Mouse (Mus musculus): ENCODE results near the gene C1qtnf6.

DNA sequence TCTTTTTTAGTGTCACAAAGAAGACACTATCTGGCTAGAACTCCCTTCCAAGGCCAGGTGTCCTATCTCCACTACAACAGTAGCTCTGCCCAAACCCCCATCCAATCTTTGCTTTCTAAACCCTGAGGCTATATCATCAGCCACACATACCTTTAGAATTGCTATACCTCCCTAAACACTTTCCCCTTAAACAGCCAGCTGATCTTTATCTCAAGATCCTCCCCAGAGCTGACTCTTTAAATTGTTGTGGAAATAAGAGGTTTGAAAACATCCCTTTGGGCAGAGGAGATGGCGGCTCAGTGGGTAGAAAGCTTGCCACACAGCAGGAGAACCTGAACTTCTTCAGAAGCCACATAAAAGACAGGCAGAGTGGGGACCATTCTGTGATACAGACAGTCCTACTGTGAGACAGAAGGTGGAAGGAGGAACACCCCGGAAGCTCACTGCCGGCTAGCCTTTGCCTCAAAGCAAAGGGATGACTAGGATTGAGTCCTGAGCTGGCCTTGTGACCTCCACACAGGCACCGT lies 45.1 kb upstream of the C1qtnf6 start:
- TF ChIP-seq TAL1 (IDR thresholded peaks at IDR 0.05; ENCODE audit: low read length) (no peak), HCFC1 (IDR thresholded peaks at IDR 0.05; ENCODE audit: low read depth, low read length) (no peak), ETS1 (IDR thresholded peaks at IDR 0.05; ENCODE audit: low read depth, low read length) (no peak), CTCF (IDR thresholded peaks at IDR 0.05 in 2 of 3, conservative IDR thresholded peaks at IDR 0.05 in 1 of 3; ENCODE audit: control insufficient read depth in 1 of 3, insufficient read depth in 1 of 3, low read depth in 2 of 3, low read length in 3 of 3, poor library complexity in 1 of 3, severe bottlenecking in 1 of 3) (no peak), MAFK (IDR thresholded peaks at IDR 0.05; ENCODE audit: borderline replicate concordance, low read depth, low read length) (no peak), CHD1 (IDR thresholded peaks at IDR 0.05; ENCODE audit: low read depth, low read length) (no peak), GATA1 (IDR thresholded peaks at IDR 0.05; ENCODE audit: low read depth, low read length) (no peak), POLR2A (IDR thresholded peaks at IDR 0.05; ENCODE audit: control insufficient read depth in 1 of 2, insufficient read depth in 1 of 2, low read depth in 1 of 2, low read length in 2 of 2, poor library complexity in 1 of 2) (no peak)

All from MEL (cell line).